Mouse (Mus musculus) embryonic facial prominence, embryonic 13.5 days (tissue): ENCODE measurements around the gene Dgkk. TPM values are rescaled to one million over a fixed set of nuclear protein-coding genes. Genes with fewer than 3 reads are reported as not detected.
"Not testable (repeated sequence)": the region's sequence is repeated elsewhere in the genome, so short reads cannot be mapped to it uniquely, and the experiment has no call there.

Experiments used
- ATAC-seq: fragments of 200-750 bp; cut with Nextera tagmentation; 2 replicates; pipeline ENCODE4 v1.8.0; 2017; ENCODE audit warnings: low read depth; ENCODE audit not compliant: insufficient number of reproducible peaks, insufficient read depth, low FRiP score, low TSS enrichment
- H3K27ac ChIP-seq: fragments of 300-500 bp; sonication (generic); 2 replicates; pipeline ENCODE4 v1.5.1; 2015; ENCODE audit warnings: moderate library complexity, mild to moderate bottlenecking, inconsistent platforms
- H3K27me3 ChIP-seq: fragments of 300-500 bp; sonication (generic); 2 replicates; pipeline ENCODE4 v1.6.1; 2015; ENCODE audit warnings: mild to moderate bottlenecking, inconsistent platforms
- H3K36me3 ChIP-seq: fragments of 300-500 bp; sonication (generic); 2 replicates; pipeline ENCODE4 v1.6.1; 2015; ENCODE audit warnings: mild to moderate bottlenecking, inconsistent platforms
- H3K4me1 ChIP-seq: fragments of 300-500 bp; sonication (generic); 2 replicates; pipeline ENCODE4 v1.6.1; 2015; ENCODE audit warnings: inconsistent platforms
- H3K4me2 ChIP-seq: fragments of 300-500 bp; sonication (generic); 2 replicates; pipeline ENCODE4 v1.6.1; 2015; ENCODE audit warnings: moderate library complexity, mild to moderate bottlenecking, inconsistent platforms
- H3K4me3 ChIP-seq: fragments of 300-500 bp; sonication (generic); 2 replicates; pipeline ENCODE4 v1.5.1; 2015; ENCODE audit warnings: mild to moderate bottlenecking, inconsistent platforms
- H3K9ac ChIP-seq: fragments of 300-500 bp; sonication (generic); 2 replicates; pipeline ENCODE4 v1.6.1; 2015; ENCODE audit warnings: mild to moderate bottlenecking, inconsistent platforms
- H3K9me3 ChIP-seq: fragments of 300-500 bp; sonication (generic); 2 replicates; pipeline ENCODE4 v1.6.1; 2016; ENCODE audit warnings: inconsistent platforms
- WGBS: fragments of 180-500 bp; shearing (Covaris S2); methylation state at CpG from one replicate; pipeline ENCODE4 v1.1.7; 2015; ENCODE audit warnings: mixed read lengths; 5-methylcytosine and 5-hydroxymethylcytosine counted together
- polyA plus RNA-seq: library from polyadenylated mRNA; unstranded; fragments of >200 nt; fragmentation: Nextera tagmentation; extraction: Ambion mirVana; gene quantifications from 2 replicates; pipeline ENCODE4 v1.2.1, GENCODE M21; 2015

Dgkk gene
- polyA plus RNA-seq, 1 experiment from 2014 or later, result 0.21 TPM

DNA sequence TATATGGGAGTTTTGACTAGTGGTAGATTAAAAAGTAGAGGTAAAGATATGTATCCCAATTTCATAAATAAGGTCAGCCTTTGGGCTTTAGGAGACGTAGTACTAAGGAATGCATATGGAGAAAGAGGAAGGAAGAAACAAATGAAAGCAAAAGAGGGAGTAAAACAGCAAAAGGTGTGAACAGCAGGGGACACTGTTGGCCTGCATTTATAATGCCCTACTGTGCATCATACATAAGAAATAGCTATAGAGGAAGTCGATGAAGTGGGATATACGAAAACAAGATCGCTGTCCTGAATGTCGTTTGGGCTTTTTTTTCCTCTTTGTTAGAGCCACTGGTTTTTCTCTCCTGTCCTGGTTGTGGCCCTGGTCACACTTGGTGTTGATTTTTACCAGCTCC, 143.1 kb downstream of the Dgkk start:
- ATAC-seq, result no peak
- 58% methylated on average over 5 of the region's 5 CpGs for WGBS
- Histone ChIP-seq H3K9me3 (no peaks in the 10 kb centered on the region), H3K27ac (no peak overlapping the region), H3K9ac (no peak overlapping the region), H3K36me3 (no peaks in the 10 kb centered on the region), H3K4me1 (no peaks in the 10 kb centered on the region), H3K4me3 (no peak overlapping the region), H3K4me2 (no peak overlapping the region), H3K27me3 (no peaks in the 10 kb centered on the region)

DNA sequence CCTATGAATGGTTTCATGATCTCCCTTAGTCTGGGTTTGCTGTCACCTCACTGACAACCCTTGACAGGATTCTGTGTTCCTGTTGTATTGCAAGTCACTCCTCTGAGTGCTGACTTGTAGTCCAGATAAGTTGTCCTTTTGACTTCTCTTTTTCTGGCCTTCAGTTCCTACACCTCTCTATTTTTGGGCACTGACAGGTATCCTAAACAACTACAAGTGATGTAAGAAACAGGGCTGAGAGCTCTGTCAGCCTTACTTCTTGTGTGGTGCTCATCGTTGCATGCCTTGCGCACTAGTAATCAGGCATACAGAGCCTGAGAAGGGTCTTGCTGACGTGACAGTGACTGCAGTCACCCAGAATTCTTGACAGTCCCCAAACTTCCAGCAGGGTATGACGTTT, 147.1 kb downstream of the Dgkk start:
- Histone ChIP-seq H3K36me3 (no peaks in the 10 kb centered on the region), H3K27me3 (no peaks in the 10 kb centered on the region), H3K9ac (no peak overlapping the region), H3K4me1 (no peaks in the 10 kb centered on the region), H3K4me2 (no peak overlapping the region), H3K9me3 (no peaks in the 10 kb centered on the region), H3K4me3 (no peak overlapping the region), H3K27ac (no peak overlapping the region)
- ATAC-seq, result no peak
- WGBS, result 69% methylated on average over 4 of the region's 4 CpGs

DNA sequence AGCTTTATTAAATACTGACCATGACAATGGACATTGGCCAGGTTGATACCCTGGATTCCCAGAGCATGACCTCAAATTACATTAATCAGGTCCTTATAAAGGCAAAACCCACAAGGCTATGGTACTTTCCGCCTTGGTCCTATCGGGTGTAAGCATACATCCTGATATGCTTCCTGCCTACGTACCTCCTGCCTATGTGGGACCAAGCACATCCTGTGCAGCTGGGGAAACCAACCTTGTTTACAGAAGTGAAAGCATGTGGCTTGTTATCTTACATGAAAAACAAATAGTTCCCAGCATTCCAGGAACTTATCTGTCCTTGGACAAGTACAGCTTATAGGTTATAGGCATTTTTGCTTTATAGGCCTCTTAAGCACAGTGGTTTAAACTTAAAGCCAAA, 189.5 kb downstream of the Dgkk start:
- Histone ChIP-seq H3K9ac (no peak overlapping the region), H3K4me2 (no peak overlapping the region), H3K27me3 (no peaks in the 10 kb centered on the region), H3K36me3 (no peaks in the 10 kb centered on the region), H3K4me3 (no peak overlapping the region), H3K27ac (no peak overlapping the region), H3K4me1 (no peaks in the 10 kb centered on the region), H3K9me3 (no peaks in the 10 kb centered on the region)
- 85% methylated on average over 3 of the region's 3 CpGs for WGBS
- no peak for ATAC-seq

DNA sequence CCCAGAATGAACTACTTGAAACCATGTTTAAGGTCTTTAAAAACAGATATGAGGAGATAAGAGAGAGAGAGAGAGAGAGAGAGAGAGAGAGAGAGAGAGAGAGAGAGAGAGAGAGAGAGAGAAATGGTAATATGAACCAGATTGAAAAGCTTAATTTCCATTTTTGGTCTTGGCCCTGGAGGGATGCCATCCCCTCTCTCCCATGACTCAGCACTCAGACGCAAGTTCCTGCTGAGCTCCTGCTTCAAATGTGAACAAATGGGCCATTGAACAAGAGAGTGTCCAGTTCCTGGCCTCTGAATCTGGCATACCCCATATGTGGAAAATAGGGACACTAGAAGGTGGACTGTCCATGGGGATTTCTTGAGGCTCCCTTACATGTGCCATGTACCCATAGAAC, 192.8 kb downstream of the Dgkk start:
- Histone ChIP-seq H3K27ac (no peak overlapping the region), H3K9ac (no peak overlapping the region), H3K4me1 (no peaks in the 10 kb centered on the region), H3K4me2 (no peak overlapping the region), H3K27me3 (no peaks in the 10 kb centered on the region), H3K36me3 (no peaks in the 10 kb centered on the region), H3K9me3 (no peaks in the 10 kb centered on the region), H3K4me3 (no peak overlapping the region)
- 42% methylated on average over 1 of the region's 1 CpGs for WGBS
- ATAC-seq, result no peak

DNA sequence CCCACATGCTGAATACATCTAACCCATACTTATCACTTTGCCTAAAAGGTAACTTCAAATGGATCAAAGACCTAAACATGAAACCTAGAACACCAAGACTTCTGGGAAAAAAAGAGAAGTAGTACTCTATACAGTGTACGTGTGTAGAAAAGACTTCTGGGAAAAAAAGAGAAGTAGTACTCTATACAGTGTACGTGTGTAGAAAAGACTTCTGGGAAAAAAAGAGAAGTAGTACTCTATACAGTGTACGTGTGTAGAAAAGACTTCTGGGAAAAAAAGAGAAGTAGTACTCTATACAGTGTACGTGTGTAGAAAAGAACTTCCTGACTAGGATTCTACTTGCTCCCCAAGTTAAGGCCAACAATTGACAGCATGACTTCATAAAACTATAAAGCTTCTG, 204.8 kb downstream of the Dgkk start:
- not testable (repeated sequence) for H3K27ac ChIP-seq, H3K27me3 ChIP-seq, H3K4me1 ChIP-seq, H3K36me3 ChIP-seq, H3K9ac ChIP-seq, H3K4me3 ChIP-seq, H3K9me3 ChIP-seq, ATAC-seq, H3K4me2 ChIP-seq
- WGBS, result 83% methylated on average over 4 of the region's 4 CpGs
